Mouse (Mus musculus) adrenal gland, postnatal 14 days (tissue): ENCODE measurements around the gene 2610028H24Rik. TPM values are rescaled to one million over a fixed set of nuclear protein-coding genes. Genes with fewer than 3 reads are reported as not detected.

Experiments
- DNase-seq: peaks from one replicate; pipeline ENCODE4 v3.0.0; 2021; ENCODE audit warnings: mixed read lengths
- total RNA-seq: library from RNA; stranded (reverse); gene quantifications from 2 replicates; pipeline ENCODE4 v1.2.3, GENCODE M21; 2021

Gene 2610028H24Rik
- total RNA-seq, 1 experiment from 2014 or later: not detected

DNA sequence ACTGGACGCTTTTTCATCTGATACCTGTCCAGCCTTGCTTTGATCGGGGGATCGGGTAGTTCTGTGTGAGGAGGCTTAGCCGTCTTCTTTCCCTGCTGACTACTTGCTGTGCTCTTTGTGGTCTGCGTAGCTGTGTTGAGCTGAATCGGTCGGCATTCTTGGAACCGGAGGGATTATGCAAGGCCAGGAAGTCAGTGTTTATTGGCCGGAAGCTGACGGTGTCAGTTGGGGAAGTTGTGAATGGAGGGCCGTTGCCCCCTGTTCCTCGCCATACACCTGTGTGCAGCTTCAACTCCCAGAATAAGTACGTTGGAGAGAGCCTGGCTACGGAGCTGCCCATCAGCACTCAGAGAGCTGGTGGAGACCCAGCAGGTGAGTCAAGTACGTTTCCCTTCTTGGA, 40.3 kb downstream of the 2610028H24Rik start:
- no peak for DNase-seq

DNA sequence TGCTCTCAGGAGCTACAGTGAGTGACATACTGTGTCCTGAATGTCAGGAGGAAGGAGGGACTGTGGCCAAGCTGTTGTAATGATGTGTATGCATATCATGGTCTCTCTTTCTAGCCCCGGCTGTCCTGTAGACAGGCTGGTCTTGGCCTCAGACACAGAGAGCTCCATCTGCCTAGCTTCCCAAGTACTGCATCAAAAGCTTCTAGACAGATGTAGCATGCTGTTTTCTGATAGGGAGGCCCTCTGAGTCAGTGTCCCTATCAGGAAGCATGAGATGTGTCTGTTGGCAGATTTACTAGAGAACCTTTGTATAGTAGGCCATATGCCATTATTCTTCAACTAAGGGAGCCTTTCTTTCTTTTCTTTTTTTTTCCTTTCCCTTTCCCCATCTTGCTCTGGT, 44.6 kb downstream of the 2610028H24Rik start:
- no peak for DNase-seq

DNA sequence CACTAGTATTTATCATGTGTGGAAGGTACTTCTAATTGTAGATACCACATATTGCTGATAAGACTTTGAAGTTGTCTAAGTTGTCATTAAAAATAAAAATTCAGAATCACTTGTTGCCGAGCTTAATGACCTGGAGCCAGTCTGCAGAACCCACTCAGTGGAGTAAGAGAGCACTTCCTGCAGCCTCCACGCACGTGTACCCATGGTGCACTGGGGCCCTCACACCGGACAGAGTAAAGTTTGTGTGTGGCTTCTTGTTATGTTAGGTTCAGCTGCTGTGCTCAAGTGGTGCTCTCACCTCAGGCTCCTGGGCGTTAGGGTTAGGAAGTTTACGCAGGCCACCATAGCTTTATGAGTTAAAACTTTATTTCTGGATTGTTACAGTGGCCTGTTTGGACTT, 46.6 kb downstream of the 2610028H24Rik start:
- no peak for DNase-seq

DNA sequence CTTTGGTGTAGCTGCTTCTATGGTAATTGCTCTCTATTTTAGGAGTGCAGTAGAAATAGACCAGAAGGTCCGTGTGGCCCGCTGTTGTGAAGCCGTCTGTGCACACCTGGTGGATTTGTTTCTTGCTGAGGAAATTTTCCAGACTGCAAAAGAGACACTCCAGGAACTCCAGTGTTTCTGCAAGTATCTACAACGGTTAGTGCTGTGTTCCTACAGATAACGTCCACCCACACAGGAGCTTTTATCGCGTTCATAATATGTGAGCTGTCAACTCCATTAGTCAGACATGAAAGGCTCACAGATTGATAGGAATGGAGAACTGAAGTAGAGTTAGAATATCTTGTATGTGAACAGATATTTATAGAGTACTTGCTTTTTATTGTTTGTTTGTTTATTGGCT, 47.5 kb downstream of the 2610028H24Rik start:
- no peak for DNase-seq

DNA sequence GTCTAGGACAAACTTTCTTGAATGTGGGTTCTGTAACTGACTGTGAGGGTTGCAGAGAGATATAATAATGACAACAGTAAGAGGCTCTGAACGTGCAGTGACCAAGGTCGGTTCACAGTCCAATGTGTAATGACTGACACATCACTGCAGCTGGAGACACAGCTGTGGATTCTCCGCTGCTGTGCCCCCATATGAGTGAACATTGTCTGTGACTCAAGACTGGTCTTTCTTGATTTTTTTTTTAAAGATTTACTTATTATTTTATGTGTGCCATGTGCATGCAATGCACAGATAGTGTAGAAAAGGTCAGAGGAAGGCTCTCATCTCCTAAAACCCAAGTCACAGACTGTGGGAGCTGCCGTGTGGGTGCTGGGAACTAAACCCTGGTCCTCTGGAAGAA, 48.6 kb downstream of the 2610028H24Rik start:
- DNase-seq: no peak

DNA sequence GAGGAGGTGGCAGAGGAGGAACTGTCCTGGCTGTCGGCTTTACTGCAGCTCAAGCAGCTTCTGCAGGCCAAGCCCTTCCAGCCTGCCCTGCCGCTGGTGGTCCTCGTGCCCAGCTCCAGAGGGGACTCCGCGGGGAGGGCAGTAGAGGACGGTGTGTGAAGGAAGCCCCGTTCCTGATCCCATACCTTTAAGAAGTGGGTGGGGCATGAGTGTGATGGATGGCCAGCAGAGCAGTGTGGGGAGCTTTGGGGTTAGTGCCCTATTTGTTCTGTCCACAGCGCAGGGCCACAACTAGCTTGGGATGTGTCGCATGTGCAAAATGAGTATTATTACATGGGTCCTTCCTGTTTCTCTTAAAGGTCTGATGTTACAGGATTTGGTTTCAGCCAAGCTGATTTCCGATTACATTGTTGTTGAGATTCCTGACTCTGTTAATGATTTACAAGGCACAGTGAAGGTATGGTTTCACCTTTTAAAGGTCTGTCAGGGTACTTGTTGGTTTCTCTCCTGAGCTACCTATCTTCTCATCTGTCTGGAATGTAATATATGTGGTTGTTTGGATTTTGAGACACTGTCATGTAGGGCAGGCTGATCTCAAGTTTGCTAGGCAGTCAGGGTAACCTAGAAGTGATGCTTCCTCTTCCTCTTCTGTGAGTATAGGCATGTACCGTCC, 55.5 kb downstream of the 2610028H24Rik start:
- DNase-seq: no peak

DNA sequence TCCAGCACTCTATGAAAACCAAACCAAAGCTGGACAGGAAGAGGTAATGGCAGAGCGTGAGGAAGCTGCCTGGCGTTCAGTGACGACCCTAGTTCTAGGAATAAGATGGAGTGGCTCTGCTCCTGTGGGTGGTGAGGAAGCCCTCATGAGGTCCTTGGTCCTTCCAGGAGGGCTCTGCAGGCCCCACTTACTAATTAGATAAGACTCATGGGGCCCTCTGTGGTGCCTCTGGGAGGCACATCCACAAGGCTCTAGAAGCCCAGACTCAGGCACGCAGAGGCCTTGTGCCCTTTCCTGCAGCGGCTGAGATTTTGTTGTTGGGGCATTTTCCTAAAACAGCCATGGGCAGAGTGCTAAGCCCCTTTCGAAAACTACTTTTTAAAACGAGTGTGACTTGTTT, 57.0 kb downstream of the 2610028H24Rik start:
- DNase-seq: no peak

Other genes starting within 250 kb of the 2610028H24Rik start
- gene Prmt2, start 211.2 kb upstream of the 2610028H24Rik start, total RNA-seq: 19.3 and 19.6 TPM in 2 replicates
- 48.4 and 82.5 TPM in 2 replicates for gene S100b, start 195.2 kb upstream of the 2610028H24Rik start, total RNA-seq
- gene Dip2a, start 103.8 kb upstream of the 2610028H24Rik start, total RNA-seq: 31.1 and 31.6 TPM in 2 replicates
- gene AC141477.1, start 8.6 kb upstream of the 2610028H24Rik start, total RNA-seq: not detected in 2 replicates
- gene Pcnt, start 6.3 kb upstream of the 2610028H24Rik start, total RNA-seq: 18.6 and 20.1 TPM in 2 replicates
- gene Mcm3ap, start 19.8 kb downstream of the 2610028H24Rik start, total RNA-seq: 27.2 and 34.4 TPM in 2 replicates
- gene Ybey, start 20.0 kb downstream of the 2610028H24Rik start, total RNA-seq: 2.9 and 3.4 TPM in 2 replicates
- 28.1 and 35.8 TPM in 2 replicates for gene Lss, start 82.5 kb downstream of the 2610028H24Rik start, total RNA-seq
- not detected in 2 replicates for gene Spatc1l, start 113.2 kb downstream of the 2610028H24Rik start, total RNA-seq
- gene Ftcd, start 126.6 kb downstream of the 2610028H24Rik start, total RNA-seq: 1.8 and 25.8 TPM in 2 replicates
- gene Col6a2, start 174.5 kb downstream of the 2610028H24Rik start, total RNA-seq: 89.0 and 97.1 TPM in 2 replicates